Mouse (Mus musculus): ENCODE data around the gene Nrp2.

GRCm38 (mm10) chr1:62831725-62832455 is 128.8 kb downstream of the Nrp2 start:
- TF ChIP-seq CTCF (IDR thresholded peaks at IDR 0.05; ENCODE audit: borderline replicate concordance, insufficient read depth, low read depth, low read length): no peak
- TF ChIP-seq POLR2A (IDR thresholded peaks at IDR 0.05; ENCODE audit: borderline replicate concordance, insufficient read depth, low read length): no peak

Data from cerebellum, adult 2 months (tissue).